Mouse (Mus musculus) lung, adult 18-20 months (tissue): ENCODE data around the gene Rpp25l.
A peak's percentile ranks its signal among the peaks of the same experiment; 100 is the strongest.
"Not testable (repeated sequence)": the region's sequence is repeated elsewhere in the genome, so short reads cannot be mapped to it uniquely, and the experiment has no call there.

ENCODE experiments used
- DNase-seq, 2 experiments: peaks; one replicate each; pipeline ENCODE4 v3.0.0; 2022; ENCODE audit warnings: mixed read lengths in 2 of 2

Rpp25l gene

DNA sequence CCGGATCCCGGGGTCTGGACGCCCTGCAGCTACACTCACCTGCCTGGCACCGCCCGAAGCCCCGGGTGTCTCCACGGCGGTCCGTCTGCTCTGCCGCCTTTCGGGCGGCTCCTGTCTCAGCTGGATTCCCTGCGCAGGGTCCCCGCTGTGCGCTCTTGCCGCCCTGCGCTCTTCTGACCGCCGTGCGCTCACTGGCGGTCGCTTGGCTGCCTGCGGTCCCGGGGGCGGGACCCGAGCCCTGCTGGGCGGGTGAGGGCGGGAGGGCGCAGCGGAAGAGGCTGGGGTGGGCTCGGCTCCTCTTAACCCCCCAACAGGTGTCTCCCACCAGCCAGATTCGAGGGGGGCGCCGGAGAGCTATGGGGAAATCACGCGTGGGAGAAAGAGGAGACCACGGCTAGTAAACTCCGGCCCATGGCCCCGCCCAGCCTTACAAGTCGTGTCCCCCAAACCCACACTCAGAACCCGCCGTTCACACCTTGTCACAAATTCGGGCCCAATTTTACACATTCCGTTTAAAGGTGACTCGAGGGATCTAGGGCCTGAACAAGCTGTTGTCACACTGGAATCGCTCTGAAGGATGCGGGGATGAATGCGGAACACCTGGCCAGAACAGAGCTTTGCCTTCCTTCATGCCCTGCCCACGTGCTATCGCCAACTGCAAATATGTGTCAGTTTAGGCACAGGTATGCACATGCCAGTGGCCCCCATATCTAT lies 17.9 kb upstream of the Rpp25l start, which contains the start of gene Arid3c:
Gene Arid3c, minus strand, starts transcription at position 91 of the 714 bp plus-strand sequence.
- no peak for DNase-seq

DNA sequence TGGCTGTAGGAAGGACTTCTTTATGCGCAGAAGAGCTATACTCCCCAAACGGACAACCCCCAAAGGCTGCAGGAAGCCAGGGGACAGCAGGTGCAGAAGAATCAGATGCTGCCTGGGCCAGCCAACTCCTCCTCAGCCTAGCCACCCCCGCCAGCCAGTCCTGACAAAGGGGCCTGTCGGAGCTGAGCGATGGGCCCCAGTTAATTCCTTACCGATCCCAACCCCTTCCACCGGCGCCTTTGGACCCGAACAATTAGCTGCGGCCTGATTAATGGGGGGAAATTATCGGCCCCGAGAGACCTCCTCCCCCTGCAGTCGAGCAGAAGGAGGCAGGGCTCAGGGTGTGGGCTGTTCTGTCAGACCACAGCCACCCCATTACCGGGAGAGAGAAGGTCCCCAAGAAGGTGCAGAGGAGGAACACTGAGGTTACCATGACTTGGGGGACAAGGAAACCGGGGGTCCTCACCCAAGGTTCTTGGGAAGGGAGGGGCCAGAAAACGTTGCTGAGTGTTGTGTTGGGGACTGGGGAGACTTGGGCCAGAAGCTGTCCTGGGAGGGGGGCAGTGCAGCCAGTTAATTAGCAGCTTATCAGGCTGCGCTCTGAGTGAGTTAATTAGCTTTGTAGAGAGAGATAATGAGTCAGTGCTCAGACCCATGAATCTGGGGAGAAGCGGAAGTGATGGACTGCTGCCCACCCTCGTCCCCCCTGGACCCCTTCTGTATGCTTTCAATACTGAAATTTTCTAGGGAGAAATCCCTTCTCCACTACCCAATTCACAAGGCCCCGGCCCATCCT lies 13.7 kb upstream of the Rpp25l start:
- no peak for DNase-seq

DNA sequence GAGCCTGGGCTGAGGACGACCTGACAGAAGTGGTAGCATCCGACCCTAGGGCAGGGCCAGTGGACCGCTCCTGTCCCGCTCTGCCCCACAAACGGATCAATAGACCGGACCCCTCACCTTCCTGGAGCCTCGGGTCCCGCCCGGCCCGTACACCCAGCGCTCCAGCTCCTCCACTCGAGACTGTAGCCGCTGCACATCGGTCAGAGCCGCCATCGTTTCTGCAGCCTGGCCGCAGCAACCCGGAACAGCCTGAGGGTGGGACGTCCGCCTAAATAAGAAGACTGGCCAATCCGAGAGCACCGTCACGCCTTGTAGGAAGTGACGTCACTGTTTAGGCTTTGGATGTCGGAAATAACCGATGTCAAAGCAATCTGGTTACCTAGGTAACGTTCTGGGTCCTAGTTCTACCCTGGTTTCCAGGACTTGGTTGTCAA lies 9.6 kb upstream of the Rpp25l start, which contains the start of gene Dctn3:
Gene Dctn3, minus strand, starts transcription at position 253 of the 434 bp plus-strand sequence.
- DNase-seq = peak; percentile 91 to 93

DNA sequence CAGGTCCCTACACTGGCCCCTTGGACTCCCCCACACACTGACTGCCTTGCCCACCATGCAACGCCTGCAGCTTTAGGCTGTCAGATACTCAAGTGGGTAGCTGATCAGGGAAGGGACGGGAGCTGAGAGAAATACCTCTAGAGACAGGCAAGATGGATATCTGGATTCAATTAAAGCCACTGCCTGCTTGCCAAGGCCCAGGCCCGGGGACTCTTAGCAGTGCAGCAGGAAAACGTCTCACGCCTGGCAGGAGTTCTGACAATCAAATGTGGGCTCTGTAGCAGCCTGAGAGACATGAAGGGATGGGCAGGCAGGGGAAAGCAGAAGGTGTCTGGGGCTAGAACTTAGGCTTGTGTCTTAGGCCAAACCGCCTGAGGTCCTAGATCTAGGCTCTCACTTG lies 3.5 kb upstream of the Rpp25l start:
- no peak for DNase-seq

DNA sequence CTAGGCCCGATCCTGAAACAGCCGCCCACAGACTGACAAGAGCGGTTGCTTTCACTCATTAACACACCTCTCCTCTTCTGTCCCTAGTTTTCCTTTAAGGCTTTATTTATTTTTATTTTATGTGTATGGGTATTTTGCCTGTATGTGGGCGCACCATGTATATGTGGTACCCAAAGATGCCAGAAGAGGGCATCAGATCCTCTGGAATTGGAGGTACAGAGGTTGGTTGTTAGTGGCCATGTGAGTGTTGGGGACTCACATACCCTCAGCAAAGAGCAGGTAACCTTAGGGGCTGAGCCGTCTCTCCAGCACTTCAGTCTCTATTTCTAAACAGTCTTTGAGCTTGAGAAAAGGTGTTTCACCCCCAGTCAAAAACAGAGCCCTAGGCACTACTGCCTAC lies 2.3 kb upstream of the Rpp25l start:
- DNase-seq = peak in 1 of 2 experiments; percentile 45

DNA sequence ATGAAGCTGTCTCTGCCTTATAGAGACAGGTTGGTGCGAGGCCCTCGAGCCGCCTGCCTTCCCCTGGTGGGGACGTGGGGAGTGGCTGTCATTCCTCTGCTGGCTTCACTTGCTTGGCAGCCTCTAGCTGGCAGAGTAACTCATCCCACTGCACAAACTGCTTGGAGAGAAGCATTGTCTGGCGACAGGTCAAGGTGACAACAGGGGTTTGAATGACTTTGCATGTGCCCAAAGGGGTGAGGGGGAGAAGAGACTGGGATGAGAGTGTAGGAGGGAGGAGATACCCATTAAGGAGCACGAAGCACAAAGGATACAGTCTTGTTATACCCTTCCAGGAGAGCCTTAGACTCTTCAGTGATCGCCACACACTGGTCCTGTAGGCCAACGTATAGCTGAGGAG lies 1.7 kb upstream of the Rpp25l start:
- no peak for DNase-seq

DNA sequence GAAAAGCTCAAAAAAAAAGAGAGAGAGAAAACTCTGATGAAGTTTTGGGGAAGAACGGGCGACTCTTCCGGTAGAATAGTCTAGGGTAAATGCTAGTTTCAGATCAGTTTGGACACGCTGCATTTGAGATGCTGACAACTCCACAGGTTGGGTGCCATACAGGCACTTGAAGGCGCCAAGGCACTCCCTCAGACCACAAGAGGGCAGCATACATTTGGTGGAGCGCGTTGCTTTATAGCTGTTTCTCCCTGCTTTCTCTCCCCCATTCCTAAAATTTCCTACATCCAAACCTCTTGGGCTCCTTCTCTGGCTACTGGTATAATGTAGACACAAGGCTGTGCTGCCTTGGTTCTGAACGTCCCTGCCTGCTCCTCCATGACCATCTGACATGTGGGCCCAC lies 942 bp upstream of the Rpp25l start:
- peak; percentile 56 to 71 for DNase-seq

DNA sequence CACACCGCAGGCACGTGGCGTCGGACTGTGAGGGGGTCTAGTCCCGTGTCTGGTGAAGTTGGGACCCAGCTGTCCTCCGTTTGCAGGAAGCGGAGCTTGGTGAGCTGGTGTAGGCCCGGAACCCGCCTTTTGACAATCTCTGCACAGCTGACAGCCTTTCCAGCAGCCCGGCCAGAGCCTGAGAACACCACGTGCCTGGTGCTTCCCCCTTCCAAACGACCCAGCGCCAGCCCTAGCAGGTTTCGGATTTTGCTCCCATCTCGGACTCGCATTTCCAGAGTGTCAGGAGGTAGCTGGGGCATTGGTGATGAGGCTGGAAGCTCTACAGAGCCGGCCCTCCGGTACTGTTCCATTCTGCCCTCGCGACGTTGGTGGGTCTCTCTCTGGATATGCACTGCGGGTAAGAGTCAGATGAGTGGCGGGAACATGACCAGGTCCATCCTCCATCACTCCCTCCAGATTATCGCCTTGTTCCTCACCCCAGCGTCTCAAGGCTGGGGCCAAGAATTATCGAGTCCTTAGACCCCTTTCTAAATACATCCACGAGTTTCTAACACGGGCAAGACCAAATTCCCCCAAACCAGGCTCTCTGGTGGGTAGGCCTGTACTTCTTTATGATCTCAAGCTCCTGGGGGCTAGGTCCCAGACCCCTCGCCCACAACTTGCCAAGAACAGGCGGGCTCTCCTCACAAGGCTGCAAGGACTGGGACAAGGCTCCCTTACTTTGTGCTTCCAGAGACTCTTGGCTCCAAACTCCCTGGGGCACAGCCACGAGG lies 725 bp downstream of the Rpp25l start:
- no peak for DNase-seq

DNA sequence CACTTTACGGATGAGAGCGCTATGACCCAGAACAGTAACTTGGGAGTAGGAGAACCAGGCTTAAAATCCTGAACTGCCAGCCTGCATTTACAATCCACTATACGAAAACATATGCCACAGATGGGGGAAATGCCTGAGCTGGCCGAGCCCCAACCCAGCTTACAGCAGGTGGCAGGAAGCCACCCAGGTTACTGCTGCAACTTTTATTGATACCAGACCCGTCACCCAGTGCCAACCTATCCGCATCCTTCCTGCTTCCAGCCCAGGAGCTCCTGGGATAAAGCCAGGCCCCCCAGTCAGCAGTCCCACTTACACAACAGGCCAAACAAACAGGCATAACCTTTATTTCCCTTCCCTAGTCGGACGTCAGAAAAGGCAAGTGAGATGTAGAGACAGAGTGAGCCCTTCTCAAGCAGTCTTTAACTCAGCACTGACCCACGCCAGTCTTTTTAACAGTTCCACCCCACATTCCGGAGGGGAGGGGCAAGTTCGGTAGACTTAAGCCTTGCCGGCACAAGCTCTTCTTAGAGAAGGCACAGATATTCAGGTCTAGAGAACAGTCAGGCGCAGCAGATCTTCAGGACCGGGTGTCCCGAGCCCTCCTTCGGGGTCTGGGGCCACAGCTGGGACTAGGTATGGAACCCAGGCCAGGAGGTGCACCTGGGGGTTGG lies 1.5 kb downstream of the Rpp25l start:
- DNase-seq = no peak

DNA sequence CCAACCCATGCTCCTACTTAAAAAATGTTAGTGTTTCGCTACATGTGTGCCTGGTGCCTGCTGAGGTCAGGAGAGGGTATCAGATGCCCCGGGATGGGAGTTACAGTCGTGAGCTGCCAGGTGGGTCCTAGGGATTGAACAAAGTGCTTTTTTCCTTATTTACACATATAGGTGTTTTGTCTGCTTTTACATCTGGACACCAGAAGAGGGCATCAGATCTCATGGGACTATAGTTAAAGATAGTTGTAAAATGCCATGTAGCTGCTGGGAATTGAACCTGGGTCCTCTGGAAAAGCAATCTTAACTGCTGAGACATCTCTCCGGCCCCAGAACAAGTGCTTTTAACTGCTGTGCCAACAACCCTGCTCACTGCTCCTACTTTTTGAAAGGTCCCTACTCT lies 3.1 kb downstream of the Rpp25l start:
- no peak for DNase-seq

DNA sequence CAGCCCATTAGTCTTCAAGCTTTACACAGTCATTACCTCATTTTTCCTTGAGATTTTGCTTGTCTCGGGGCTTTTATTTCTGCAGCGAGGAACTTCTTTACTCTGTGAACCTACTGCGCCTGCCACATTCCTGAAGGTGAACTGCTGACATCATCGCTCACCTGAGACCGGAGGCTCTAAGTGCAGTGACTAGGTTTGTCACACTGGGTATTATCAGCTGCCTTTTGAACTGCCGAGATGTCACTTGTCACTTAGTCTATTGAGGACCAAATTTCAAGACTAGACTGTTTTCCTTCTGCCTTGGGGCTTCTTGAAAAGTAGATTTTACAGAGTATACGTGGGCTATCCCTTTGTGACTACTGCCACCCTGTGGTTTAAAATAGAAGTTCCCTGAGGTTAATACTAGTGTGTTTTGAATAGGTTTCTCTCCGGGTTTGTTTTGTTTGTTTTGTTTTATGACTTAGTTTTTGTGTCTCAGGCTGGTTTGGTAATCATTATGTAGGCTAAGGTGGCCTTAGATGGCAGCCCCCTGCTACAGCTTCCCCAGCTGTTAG lies 5.1 kb downstream of the Rpp25l start:
- DNase-seq = no peak

DNA sequence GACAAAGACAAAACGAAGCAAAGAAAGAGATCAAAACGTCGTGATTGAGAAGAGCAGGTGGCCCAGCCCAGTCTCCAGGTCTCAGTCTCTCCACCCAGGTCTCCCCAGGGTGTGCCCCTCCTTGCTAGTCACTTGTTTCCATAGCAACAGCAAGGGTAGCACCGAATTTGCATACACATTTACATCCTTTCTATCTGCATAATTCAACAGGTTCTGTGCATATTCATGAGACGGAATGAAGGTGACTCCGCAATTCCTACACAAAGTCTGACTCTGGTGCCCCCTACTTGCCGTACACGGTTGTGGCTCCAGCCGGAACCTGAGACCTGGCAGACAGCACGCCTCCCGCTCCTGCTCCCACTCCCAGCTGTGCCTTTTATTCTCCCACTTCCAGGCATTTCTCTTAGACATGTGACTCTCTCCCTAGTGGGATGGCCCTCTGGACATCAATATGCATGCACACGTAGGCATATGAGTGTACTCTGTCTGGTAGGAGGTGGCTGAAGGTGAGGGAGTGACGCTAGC lies 6.3 kb downstream of the Rpp25l start:
- peak; percentile 73 to 76 for DNase-seq

DNA sequence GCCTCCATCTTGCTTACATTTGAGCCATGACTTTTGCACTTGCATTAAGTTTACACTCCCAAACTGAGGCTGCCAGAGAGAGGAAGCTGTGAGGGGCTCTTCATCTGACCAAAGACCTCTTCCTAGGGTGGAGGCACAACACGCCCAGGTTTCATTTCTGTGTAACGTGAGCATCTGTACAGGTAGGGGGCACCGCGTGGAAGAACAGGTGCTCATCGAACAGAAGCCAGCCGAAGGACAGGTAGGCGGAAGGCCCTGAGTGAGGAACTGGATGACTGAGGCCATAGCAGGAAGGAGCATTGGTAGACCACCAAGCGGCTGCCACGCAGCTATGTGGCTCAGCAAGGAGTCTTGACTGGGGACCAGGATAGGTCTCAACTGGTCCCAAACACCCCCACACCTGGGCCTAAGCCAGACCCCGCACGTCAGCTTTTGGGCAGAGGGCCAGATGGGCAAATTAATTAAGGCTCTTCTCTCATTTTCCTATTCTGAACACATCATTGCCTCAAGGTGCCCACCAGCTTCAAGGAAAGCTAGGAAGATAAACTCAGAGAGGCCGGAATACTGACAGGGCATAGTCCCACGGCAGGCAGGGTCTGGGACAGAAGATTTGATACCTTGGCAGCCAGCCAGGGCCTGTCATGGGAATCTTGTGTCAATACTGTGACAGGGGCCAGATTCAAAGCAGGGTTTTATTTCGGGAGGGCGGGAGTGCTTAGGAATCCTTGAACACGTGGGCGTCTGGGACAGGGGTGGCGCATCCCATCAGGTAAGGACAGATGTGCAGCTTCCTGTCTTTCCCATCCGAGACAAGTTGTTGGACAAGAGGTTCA lies 7.2 kb downstream of the Rpp25l start:
- no peak for DNase-seq

DNA sequence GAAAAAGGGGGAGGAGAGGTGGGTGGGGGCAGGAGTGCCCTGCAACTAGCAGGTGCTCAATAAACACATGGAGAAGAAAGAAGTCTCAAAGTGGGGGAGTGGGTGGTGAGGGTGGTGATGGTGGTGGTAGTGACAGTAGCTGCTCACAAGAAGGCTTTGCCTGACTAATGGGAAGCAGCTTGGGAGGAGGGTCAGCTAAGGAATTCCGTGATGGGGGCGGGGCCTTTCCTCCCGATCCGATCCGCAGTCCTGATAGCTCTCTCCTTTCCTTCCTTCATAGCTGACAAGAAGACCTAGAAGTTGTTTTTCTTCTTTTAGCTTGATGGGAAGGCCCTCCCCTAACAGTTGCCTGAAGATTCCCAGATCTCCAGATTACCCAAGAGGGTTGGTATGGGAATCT lies 8.7 kb downstream of the Rpp25l start:
- DNase-seq = no peak

DNA sequence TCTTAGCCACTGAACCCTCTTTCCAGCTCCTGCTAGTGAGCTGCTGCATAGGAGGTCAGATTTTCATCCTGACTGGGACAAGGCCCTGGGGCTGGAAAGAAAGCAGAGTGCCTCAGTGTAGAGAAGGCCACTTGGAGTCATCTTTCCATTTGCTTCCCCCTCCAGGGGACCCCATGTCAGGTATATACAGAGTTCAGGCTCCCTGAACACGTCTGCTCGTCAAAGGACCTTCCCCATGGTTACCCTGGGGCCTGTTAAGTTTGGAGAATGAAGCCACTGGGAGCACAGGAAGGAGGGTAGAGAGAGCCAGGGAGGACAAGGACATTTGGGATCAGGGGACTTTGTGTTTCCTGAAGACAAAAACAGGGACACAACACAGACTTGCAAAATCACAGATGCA lies 11.1 kb downstream of the Rpp25l start:
- not testable (repeated sequence) for DNase-seq

DNA sequence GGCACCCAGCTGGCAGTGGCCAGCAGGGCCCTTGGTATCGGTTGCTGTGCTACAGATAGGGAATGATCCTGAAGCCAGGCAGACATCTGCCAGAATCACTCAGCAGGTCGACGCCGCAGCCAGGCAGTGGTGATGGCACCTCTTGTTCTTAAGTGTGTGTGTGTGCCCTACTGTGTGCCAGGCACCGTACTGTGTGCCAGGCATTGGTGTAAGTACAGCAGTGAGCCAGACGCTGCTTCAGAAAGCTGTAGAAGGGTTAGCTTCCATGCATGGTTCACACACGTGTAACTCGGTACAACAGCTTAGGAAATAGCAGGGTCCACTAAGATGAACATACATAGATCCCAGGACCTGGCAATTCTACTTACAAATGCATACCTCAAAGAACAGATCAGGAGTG lies 13.1 kb downstream of the Rpp25l start:
- not testable (repeated sequence) for DNase-seq

DNA sequence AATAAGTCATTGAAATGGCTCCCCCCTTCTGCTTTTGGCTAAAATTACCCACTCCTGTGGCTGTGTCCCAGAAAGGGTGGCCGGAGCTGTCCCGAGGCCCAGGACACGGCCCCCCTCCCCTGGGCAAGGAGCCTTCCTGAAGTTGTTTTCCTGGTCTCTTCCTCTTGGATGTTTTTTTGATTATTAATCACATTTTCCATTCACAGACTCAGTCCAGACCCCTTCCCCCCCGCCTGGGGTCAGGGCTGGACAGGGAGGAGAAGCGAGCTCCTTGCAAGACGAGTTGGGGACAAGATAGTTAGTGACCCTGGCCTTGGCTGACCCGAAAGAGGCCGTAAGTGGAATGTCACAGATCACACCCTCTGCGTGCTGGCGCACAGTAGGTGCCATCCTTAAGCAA lies 13.6 kb downstream of the Rpp25l start, which contains the start of gene Il11ra1:
Gene Il11ra1, plus strand, starts transcription at position 207 of the 400 bp plus-strand sequence.
- not testable (repeated sequence) for DNase-seq

DNA sequence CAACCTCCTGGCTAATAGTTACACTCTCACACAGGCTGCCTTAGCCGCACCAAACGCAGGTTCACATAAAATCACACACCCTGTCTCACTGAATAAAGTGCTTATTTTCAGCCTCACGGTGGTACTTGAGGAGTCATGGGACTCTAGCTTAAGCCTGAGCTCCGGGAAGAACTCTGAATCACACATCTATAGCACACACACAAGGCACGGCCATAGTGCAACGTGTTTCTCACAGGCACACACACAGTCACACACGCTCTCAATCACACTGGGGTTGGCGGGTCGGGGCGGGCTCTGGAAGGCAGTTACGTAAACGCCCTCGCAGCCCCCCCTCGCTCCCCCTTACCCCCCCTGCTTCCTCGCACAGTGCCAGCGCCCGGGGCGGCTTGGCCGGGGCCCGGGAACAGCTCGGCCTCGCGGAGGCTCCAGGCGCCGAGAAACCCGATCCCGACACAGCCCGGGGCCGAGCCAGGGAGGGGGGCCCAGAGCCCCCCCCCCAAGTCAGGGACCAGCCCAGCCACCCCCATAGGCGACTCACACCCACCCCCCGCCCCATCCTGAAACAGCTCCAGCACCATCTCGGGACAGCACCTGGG lies 14.8 kb downstream of the Rpp25l start:
- peak in 1 of 2 experiments; percentile 52 for DNase-seq

DNA sequence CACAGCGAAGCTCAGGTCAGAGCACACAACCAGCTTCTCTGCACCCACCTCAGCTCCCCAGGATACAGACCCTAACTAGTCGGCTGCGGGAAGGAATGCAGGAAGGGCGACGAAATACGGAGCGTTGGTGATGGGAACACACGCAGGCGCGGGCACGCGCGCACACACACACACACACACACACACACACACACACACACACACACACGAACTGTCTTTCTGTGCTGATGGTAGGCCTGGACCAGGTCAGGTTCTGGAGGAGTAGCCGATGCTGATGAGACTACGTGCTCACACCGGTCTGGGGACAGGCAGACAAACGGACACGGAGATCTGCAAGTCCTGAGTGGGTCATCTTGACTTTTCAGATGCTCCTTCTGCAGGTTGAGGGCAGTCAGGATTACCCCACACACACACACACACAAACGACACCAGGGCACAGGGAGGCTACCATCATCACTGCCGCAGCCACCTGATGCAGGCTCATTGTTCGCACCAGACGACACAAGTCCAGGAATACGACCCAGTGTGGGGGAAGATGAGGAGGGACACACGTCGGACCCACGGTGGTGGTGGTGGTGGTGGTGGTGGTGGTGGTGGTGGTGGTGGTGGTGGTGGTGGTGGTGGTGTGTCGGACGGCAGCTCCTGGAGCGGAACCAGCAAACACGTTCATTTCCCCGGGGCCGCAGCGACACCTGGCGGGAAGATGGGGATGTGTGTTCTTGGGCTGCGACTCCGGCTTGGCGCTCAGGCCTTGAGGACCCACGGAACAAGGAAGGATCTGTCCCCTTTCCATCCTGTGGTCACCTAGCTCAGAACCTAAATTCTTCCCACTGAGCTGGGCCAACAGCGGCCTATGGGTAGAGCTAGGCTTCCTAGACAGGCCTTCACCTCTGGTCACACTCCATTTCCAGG lies 16.1 kb downstream of the Rpp25l start, which contains the start of gene Cntfr:
Gene Cntfr, minus strand, starts transcription at position 160 of the 912 bp plus-strand sequence.
- DNase-seq = peak; percentile 82 to 84
